Mouse (Mus musculus): ENCODE data around the gene Adcy1. TPM values are rescaled to one million over a fixed set of nuclear protein-coding genes. Genes with fewer than 3 reads are reported as not detected.

Adcy1 gene
- polyA plus RNA-seq, 1 experiment, result 22.3 TPM

- TF ChIP-seq CTCF (IDR thresholded peaks at IDR 0.05; ENCODE audit: borderline replicate concordance, extremely low read depth, insufficient read depth, insufficient read length) (no peak), POLR2A (IDR thresholded peaks at IDR 0.05; ENCODE audit: borderline replicate concordance, extremely low read depth, insufficient read depth, insufficient read length, poor library complexity, severe bottlenecking) (no peak)
- DNase-seq (ENCODE audit: low read depth), result no peak
Measured at GRCm38 (mm10) chr11:7136246-7136855, 73.1 kb downstream of the Adcy1 start.

GRCm38 (mm10) chr11:7138370-7138769, 75.1 kb downstream of the Adcy1 start:
- TF ChIP-seq CTCF (IDR thresholded peaks at IDR 0.05; ENCODE audit: borderline replicate concordance, extremely low read depth, insufficient read depth, insufficient read length) (no peak), POLR2A (IDR thresholded peaks at IDR 0.05; ENCODE audit: borderline replicate concordance, extremely low read depth, insufficient read depth, insufficient read length, poor library complexity, severe bottlenecking) (no peak)
- no peak for DNase-seq (ENCODE audit: low read depth)

GRCm38 (mm10) chr11:7140449-7140848, 77.2 kb downstream of the Adcy1 start:
- DNase-seq (ENCODE audit: low read depth), result peak; percentile 54
- peak; percentile 55; the same call in 1 of the 2 replicates for TF ChIP-seq CTCF (IDR thresholded peaks at IDR 0.05; ENCODE audit: borderline replicate concordance, extremely low read depth, insufficient read depth, insufficient read length)
- TF ChIP-seq POLR2A (IDR thresholded peaks at IDR 0.05; ENCODE audit: borderline replicate concordance, extremely low read depth, insufficient read depth, insufficient read length, poor library complexity, severe bottlenecking), result no peak

- no peak for TF ChIP-seq CTCF (IDR thresholded peaks at IDR 0.05; ENCODE audit: borderline replicate concordance, extremely low read depth, insufficient read depth, insufficient read length)
- peak; percentile 63 for DNase-seq (ENCODE audit: low read depth)
Measured at GRCm38 (mm10) chr11:7142725-7143124, 79.4 kb downstream of the Adcy1 start.

DNA sequence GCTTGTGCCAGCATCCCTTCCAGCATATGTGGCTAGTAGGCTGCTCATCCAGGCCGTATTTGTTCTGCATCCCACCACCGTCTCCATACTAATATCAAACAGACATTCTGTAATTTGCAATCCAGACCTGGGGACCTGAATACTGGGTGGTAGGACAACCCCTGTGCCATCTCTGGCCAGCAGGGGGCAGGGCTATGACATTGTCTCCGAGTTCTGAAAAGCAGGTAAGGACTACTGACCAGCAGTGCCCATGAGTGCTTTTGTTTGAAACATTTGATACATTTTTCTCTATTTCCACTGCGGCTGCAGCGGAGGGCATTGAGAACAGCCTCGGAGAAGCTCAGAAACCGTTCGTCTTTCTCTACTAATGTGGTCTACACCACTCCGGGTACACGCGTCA, 81.1 kb downstream of the Adcy1 start:
- no peak for DNase-seq (ENCODE audit: low read depth)
- TF ChIP-seq CTCF (IDR thresholded peaks at IDR 0.05; ENCODE audit: borderline replicate concordance, extremely low read depth, insufficient read depth, insufficient read length), result peak; percentile 50; the same call in 1 of the 2 replicates
- no peak for TF ChIP-seq POLR2A (IDR thresholded peaks at IDR 0.05; ENCODE audit: borderline replicate concordance, extremely low read depth, insufficient read depth, insufficient read length, poor library complexity, severe bottlenecking)

DNA sequence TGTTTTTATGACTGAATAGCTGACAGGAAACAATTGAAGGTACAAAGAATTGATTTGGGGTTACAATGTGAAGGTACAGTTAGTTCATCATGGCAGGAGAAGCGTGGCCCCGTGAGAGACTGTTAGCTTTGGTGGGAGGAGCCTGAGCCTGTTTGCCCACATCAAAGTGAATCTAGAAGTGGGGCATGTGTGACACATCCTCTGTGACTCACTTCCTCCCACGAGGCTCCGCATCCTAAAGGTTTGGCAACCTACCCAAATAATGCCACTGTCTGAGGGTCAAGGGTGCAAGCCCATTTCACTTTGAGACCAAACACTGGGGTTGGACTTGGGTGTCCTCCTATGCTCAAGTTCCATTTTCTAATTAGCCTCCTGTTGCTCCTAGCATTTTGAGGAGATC, 81.9 kb downstream of the Adcy1 start:
- TF ChIP-seq CTCF (IDR thresholded peaks at IDR 0.05; ENCODE audit: borderline replicate concordance, extremely low read depth, insufficient read depth, insufficient read length), result no peak
- no peak for TF ChIP-seq POLR2A (IDR thresholded peaks at IDR 0.05; ENCODE audit: borderline replicate concordance, extremely low read depth, insufficient read depth, insufficient read length, poor library complexity, severe bottlenecking)
- no peak for DNase-seq (ENCODE audit: low read depth)

GRCm38 (mm10) chr11:7147536-7147935, 84.2 kb downstream of the Adcy1 start:
- no peak for DNase-seq (ENCODE audit: low read depth)
- no peak for TF ChIP-seq CTCF (IDR thresholded peaks at IDR 0.05; ENCODE audit: borderline replicate concordance, extremely low read depth, insufficient read depth, insufficient read length)

DNA sequence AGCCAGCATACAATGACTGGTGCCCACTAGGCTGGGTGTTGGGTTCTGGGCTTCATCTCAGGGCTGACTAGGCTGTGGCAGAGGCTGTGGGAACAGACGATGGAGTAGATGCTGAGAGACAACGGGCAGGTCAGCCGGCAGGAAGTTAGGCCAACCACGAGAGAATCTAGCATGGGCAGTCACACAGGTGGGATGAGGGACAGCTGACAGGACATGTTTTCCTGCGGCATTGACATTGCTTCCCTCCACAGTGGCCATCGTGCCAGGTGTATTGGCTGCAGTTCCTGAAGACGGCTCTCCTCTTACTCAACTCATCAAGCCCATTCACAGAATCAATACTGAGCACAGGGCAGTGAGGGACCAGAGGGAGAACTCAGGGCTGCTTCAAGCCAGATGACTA, 84.7 kb downstream of the Adcy1 start:
- TF ChIP-seq CTCF (IDR thresholded peaks at IDR 0.05; ENCODE audit: borderline replicate concordance, extremely low read depth, insufficient read depth, insufficient read length) (no peak), POLR2A (IDR thresholded peaks at IDR 0.05; ENCODE audit: borderline replicate concordance, extremely low read depth, insufficient read depth, insufficient read length, poor library complexity, severe bottlenecking) (no peak)

GRCm38 (mm10) chr11:7149471-7149870, 86.2 kb downstream of the Adcy1 start:
- no peak for DNase-seq (ENCODE audit: low read depth)
- no peak for TF ChIP-seq CTCF (IDR thresholded peaks at IDR 0.05; ENCODE audit: borderline replicate concordance, extremely low read depth, insufficient read depth, insufficient read length)
- TF ChIP-seq POLR2A (IDR thresholded peaks at IDR 0.05; ENCODE audit: borderline replicate concordance, extremely low read depth, insufficient read depth, insufficient read length, poor library complexity, severe bottlenecking), result no peak

More for the DNA sequence above, 84.7 kb downstream of the Adcy1 start:
- no peak for DNase-seq (ENCODE audit: low read depth)

- TF ChIP-seq CTCF (IDR thresholded peaks at IDR 0.05; ENCODE audit: borderline replicate concordance, extremely low read depth, insufficient read depth, insufficient read length) (no peak), POLR2A (IDR thresholded peaks at IDR 0.05; ENCODE audit: borderline replicate concordance, extremely low read depth, insufficient read depth, insufficient read length, poor library complexity, severe bottlenecking) (no peak)
- DNase-seq (ENCODE audit: low read depth), result peak; percentile 68
Measured at GRCm38 (mm10) chr11:7150511-7150910, 87.2 kb downstream of the Adcy1 start.

DNA sequence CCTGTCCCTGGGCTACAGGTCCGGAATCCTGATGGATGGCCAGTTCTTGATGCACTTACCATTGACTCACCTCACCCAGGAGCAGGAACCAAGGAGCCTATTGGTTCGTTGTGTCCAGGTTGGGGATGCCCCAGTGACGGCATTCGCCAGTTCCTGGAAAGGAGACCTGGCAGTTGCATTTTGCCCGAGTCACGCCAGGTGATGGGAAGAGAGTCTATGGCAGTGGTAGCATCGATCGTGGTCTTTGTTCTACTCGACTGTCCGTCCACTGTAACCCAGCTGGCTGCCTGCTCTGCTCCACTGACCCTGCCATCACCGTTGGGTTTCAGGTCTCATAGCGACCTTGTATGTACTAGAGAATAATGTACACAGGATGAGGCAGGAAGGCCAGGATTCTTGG, 89.1 kb downstream of the Adcy1 start:
- no peak for TF ChIP-seq CTCF (IDR thresholded peaks at IDR 0.05; ENCODE audit: borderline replicate concordance, extremely low read depth, insufficient read depth, insufficient read length)
- TF ChIP-seq POLR2A (IDR thresholded peaks at IDR 0.05; ENCODE audit: borderline replicate concordance, extremely low read depth, insufficient read depth, insufficient read length, poor library complexity, severe bottlenecking), result no peak
- no peak for DNase-seq (ENCODE audit: low read depth)

GRCm38 (mm10) chr11:7153081-7153480, 89.8 kb downstream of the Adcy1 start:
- TF ChIP-seq POLR2A (IDR thresholded peaks at IDR 0.05; ENCODE audit: borderline replicate concordance, extremely low read depth, insufficient read depth, insufficient read length, poor library complexity, severe bottlenecking), result no peak
- TF ChIP-seq CTCF (IDR thresholded peaks at IDR 0.05; ENCODE audit: borderline replicate concordance, extremely low read depth, insufficient read depth, insufficient read length), result no peak
- no peak for DNase-seq (ENCODE audit: low read depth)

Measured in brain, embryonic 14.5 days (tissue).